Mouse (Mus musculus): ENCODE data around the gene Ttc28. TPM values are rescaled to one million over a fixed set of nuclear protein-coding genes. Genes with fewer than 3 reads are reported as not detected.

Gene Ttc28
- polyA plus RNA-seq, 1 experiment from 2014 or later: 14.5 TPM

DNA sequence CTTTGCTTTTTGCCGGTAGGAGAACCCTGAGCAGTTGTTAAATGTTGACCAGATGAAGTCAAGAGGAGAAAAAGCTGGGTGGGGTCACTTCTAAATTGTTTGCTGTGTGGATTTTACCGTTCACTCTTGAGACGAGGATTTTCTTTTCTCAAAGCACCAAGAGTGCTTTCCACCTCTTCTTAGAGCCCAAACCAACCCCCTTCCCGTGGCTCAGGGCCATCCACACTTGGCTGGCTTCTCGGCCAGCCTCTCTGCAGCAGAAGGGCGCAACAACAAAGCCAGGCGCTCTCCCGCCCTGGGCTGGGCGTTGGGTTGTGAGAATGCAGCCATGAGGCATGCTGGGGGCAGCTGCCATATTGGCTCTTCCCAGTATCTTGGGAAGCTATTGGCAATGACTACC, 170.5 kb downstream of the Ttc28 start:
- no peak overlapping the region for H3K4me3 ChIP-seq
- H3K4me1 ChIP-seq (replicated peaks): peaks cover 53% of the 10 kb centered on the region
- no peaks in the 10 kb centered on the region for H3K9me3 ChIP-seq
- no peak for DNase-seq (ENCODE audit: low spot score)
- H3K27me3 ChIP-seq (ENCODE audit: insufficient read depth, poor library complexity, severe bottlenecking): no peaks in the 10 kb centered on the region
- no peak overlapping the region for H3K27ac ChIP-seq
- no peaks in the 10 kb centered on the region for H3K36me3 ChIP-seq
- WGBS: 87% methylated on average over 9 of the region's 9 CpGs

DNA sequence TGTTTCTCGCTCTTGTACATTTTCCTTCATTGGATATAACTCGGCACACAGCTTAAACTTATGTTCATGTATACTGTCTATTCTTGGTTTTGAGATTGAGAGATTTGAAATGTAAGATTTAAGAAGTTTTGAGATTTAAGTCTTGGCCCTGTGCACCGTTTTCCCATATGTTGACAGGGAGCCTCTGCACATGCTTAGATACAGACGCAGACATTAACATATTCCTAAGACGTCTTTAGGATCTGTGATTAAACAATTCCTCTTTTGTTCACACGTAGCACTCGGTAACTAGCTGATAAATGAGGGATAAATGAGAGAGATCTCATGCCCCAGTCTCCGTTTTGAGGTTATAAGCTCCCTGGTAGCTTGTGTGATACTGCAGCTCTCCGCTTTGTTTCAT, 174.8 kb downstream of the Ttc28 start:
- Histone ChIP-seq H3K4me3 (no peak overlapping the region), H3K27me3 (ENCODE audit: insufficient read depth, poor library complexity, severe bottlenecking) (no peaks in the 10 kb centered on the region), H3K4me1 (replicated peaks) (peaks cover 63% of the 10 kb centered on the region), H3K9me3 (no peaks in the 10 kb centered on the region), H3K36me3 (no peaks in the 10 kb centered on the region), H3K27ac (peak overlapping the region; percentile 62)
- DNase-seq (ENCODE audit: low spot score): no peak
- WGBS: 74% methylated on average over 9 of the region's 9 CpGs

DNA sequence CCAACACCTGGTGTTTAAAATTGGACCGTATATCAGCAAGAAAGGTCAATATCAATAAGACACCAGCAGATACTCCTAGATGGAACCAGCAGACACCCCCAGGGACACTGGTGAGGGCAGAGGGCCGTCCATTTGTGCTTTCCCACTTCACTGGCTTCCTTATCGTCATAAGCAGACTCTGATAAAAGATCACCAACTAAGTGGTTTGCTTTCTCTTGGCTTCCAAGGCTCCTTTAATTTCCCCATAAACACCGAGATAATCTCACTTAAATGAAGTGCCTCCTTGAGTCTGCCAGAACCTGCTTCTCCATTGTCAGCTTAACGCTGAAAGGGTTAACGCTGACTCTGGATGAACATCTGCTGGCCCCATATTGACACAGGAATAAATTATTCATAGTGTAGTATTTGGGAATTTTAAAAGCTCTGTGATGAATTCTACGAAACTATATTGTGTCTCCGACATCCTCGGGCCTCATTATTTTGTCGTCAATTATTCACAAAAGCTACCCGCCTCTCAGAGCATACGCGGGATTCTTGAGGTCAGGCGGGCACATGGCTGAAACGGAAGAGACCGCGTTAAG, 175.3 kb downstream of the Ttc28 start:
- Histone ChIP-seq H3K9me3 (no peaks in the 10 kb centered on the region), H3K4me3 (peak overlapping the region; percentile 9; the same call in 1 of the 2 replicates), H3K27me3 (ENCODE audit: insufficient read depth, poor library complexity, severe bottlenecking) (no peaks in the 10 kb centered on the region), H3K36me3 (no peaks in the 10 kb centered on the region), H3K27ac (peak overlapping the region; percentile 83), H3K4me1 (replicated peaks) (peaks cover 65% of the 10 kb centered on the region)
- DNase-seq (ENCODE audit: low spot score): no peak
- WGBS: 55% methylated on average over 17 of the region's 17 CpGs

DNA sequence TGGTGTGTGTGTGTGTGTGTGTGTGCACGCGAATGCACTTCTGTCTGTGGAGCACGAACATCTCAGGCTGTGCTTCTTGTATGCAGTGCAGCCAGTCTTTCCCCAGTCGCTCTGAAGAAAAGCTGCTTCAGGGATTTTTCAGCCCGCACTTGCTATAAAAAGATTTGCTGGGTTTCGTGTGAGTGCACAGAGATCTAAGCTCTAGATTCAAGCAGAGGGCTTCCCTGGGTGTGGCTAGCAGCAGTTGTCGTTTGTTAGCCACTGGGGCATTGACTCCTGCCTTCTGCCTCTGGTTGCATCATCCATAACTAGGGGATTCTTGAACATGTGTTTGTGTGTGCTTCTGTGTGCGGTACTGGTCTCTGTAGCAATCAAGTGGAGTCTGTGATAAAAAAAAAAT, 175.9 kb downstream of the Ttc28 start:
- Histone ChIP-seq H3K27ac (peak overlapping the region; percentile 83), H3K36me3 (no peaks in the 10 kb centered on the region), H3K9me3 (no peaks in the 10 kb centered on the region), H3K27me3 (ENCODE audit: insufficient read depth, poor library complexity, severe bottlenecking) (no peaks in the 10 kb centered on the region), H3K4me3 (peak overlapping the region; percentile 9; the same call in 1 of the 2 replicates), H3K4me1 (replicated peaks) (peaks cover 69% of the 10 kb centered on the region)
- DNase-seq (ENCODE audit: low spot score): no peak
- 70% methylated on average over 8 of the region's 8 CpGs for WGBS

DNA sequence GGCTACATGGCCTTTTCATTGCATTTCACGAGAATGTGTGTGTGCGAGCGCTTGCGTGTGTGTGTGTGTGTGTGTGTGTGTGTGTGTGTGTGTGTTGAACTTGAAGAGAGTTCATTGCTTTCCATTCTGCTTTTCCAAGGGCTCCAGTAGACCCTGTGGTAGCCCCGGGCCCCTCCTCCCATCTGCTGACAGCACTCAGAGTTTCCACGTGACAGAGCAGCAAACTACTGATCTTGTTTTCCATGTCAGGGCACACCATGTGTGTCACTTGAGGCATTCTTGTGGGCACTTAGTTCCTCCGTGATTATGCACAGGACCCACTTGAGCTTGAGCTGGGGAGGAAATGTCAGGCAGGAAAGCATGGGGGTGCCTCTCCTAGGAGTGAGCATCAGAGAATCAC, 177.5 kb downstream of the Ttc28 start:
- DNase-seq (ENCODE audit: low spot score): peak; percentile 31
- H3K4me1 ChIP-seq (replicated peaks): peaks cover 69% of the 10 kb centered on the region

DNA sequence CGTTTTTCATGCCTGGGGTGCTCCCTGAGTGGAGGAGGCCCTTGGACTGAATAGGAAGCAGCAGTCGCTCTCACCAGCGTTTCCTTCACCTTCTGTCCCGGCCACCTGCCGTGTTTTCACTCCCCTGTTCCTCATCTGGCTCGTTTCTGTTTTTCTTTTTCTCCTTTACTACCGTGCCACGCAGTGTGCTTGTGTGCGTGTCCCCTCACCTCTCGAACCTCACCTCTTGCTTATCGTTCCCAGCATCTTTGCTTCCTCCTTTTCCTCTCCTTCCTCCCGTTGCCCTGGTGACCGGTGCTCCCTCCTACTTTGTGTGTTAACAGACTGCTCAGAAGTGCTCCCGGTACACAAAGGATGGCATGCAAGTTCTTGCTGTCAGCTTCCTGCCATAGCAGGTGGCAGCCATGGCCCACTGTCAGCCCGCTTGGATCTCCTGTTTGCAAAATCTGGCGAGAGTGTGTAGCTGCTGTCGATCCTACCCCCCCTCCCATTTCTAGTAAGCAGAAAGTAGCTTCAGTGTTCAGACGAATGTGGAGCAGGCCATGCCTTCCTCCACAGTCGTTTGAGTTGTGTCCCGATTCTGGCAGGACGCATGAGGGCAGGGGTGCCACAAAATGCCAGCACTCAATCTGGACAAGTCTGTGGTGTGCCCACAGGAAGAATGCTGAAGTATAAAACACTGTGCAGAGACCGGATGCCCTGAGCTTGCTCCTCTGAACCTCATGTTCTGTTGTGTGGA, 179.0 kb downstream of the Ttc28 start:
- DNase-seq (ENCODE audit: low spot score): no peak
- Histone ChIP-seq H3K9me3 (no peaks in the 10 kb centered on the region), H3K4me1 (replicated peaks) (peaks cover 64% of the 10 kb centered on the region), H3K27me3 (ENCODE audit: insufficient read depth, poor library complexity, severe bottlenecking) (no peaks in the 10 kb centered on the region), H3K36me3 (no peaks in the 10 kb centered on the region), H3K27ac (peak overlapping the region; percentile 40; the same call in 1 of the 2 replicates), H3K4me3 (no peak overlapping the region)
- 74% methylated on average over 22 of the region's 22 CpGs for WGBS

More for the DNA sequence above, 177.5 kb downstream of the Ttc28 start:
- peak overlapping the region; percentile 13; the same call in 1 of the 2 replicates for H3K27ac ChIP-seq
- no peak overlapping the region for H3K4me3 ChIP-seq
- no peaks in the 10 kb centered on the region for H3K36me3 ChIP-seq
- 69% methylated on average over 7 of the region's 7 CpGs for WGBS
- H3K9me3 ChIP-seq: no peaks in the 10 kb centered on the region
- no peaks in the 10 kb centered on the region for H3K27me3 ChIP-seq (ENCODE audit: insufficient read depth, poor library complexity, severe bottlenecking)

DNA sequence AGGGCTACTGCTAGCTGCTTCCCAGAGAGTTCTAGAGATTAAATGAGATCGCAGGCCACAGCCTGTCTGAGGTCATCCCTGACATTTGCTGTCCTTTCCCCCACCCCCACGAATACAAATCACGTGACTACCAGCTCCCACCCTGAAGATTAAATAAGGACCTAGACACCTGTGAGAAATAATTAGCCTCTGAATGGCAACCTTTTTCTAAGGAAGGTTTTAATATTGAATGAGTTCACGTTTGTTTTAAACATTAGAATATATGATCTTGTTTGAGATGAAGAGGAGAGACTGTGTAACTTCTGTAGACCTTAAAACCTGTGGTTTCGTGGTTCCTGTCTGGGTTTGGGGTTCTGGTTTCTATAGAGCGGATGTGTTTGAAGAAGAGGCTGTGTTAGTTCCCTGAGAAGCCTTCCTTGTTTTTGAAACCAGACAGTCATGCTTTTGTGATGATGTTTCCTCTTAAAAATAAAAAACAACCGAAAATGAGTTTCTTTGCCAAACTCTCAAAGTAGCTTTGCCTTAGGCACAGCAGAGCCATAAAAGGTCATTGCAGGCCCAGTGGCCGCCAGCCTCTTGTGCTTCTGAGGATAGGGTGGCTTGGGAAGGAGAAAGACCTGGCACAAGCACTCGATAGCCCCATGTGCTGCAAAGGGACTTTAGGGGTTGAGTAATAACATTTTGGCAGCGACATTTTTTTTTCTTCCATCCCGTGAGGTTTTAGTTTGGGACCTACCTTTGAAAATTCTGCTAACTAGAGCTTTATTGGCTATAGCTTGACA, 179.7 kb downstream of the Ttc28 start:
- H3K4me3 ChIP-seq: no peak overlapping the region
- no peak for DNase-seq (ENCODE audit: low spot score)
- H3K27ac ChIP-seq: peak overlapping the region; percentile 40; the same call in 1 of the 2 replicates
- WGBS: 81% methylated on average over 11 of the region's 11 CpGs
- no peaks in the 10 kb centered on the region for H3K36me3 ChIP-seq
- no peaks in the 10 kb centered on the region for H3K9me3 ChIP-seq
- peaks cover 57% of the 10 kb centered on the region for H3K4me1 ChIP-seq (replicated peaks)
- H3K27me3 ChIP-seq (ENCODE audit: insufficient read depth, poor library complexity, severe bottlenecking): no peaks in the 10 kb centered on the region

DNA sequence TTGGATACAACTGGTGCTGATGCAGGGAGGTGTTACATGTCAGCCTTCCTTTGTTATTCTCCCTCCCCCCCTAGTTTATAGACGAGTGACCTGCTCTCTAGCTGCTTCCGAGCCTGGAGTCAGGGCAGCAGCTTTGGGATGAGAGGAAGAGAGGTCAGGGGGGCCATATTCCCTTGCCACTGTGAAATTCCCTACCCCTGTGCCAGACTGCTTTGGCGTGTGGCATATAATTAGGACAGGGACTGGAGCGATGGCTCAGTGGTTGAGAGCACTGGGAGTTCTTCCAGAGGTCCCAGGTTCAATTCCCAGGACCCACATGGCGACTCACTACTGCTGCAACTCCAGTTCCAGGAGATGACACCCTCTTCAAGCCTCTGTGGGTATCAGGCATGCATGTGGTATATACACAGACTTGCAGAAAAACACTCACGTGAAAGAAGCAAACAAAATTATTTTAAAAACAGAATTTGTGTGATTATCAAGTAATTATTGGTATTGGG, 180.7 kb downstream of the Ttc28 start:
- no peak for DNase-seq (ENCODE audit: low spot score)
- no peak overlapping the region for H3K4me3 ChIP-seq
- H3K4me1 ChIP-seq (replicated peaks): peaks cover 51% of the 10 kb centered on the region
- H3K27ac ChIP-seq: no peak overlapping the region
- no peaks in the 10 kb centered on the region for H3K36me3 ChIP-seq
- no peaks in the 10 kb centered on the region for H3K27me3 ChIP-seq (ENCODE audit: insufficient read depth, poor library complexity, severe bottlenecking)
- no peaks in the 10 kb centered on the region for H3K9me3 ChIP-seq
- WGBS: 71% methylated on average over 6 of the region's 6 CpGs

DNA sequence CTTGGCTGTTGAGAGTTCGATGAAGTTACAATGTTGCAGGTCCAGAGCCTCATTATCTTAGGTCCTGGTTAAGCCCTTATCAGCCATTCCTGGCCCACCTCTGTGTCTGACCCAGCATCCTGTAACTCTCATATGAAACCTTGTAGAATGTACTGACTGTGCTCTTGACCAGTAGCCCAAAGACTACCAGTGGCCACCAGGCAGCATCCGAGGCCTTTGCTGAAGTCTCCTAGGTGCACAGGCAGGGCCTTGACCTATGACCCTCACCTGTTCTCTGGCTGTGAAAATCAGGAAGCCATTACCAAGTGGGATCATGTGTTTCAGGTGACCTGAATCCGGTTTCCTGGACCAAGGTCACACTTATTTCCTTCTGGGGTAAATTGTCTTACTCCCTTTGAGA, 183.6 kb downstream of the Ttc28 start:
- no peaks in the 10 kb centered on the region for H3K27me3 ChIP-seq (ENCODE audit: insufficient read depth, poor library complexity, severe bottlenecking)
- no peaks in the 10 kb centered on the region for H3K36me3 ChIP-seq
- peaks cover 36% of the 10 kb centered on the region for H3K4me1 ChIP-seq (replicated peaks)
- no peak for DNase-seq (ENCODE audit: low spot score)
- H3K9me3 ChIP-seq: no peaks in the 10 kb centered on the region
- 81% methylated on average over 3 of the region's 3 CpGs for WGBS
- H3K27ac ChIP-seq: no peak overlapping the region
- no peak overlapping the region for H3K4me3 ChIP-seq

DNA sequence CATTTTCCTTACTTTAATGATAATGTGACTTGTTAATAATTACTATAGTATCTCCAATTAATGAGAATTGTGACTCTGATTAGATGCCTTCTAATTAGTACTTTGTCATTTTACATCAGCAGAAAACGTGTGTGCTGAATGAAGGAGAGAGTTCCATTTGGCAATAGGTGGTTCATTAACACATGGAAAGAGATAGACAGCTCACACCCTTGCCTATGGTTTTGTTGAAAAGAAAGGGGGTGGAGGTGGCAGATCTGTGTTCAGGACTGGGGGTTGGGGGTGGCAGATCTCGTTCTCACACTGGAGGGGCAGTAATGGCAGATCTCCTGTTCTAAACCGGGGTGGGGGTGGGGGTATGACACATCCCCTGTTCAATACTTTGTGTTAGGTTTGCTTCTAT, 184.4 kb downstream of the Ttc28 start:
- Histone ChIP-seq H3K36me3 (no peaks in the 10 kb centered on the region), H3K9me3 (no peaks in the 10 kb centered on the region), H3K4me3 (no peak overlapping the region), H3K4me1 (replicated peaks) (peaks cover 27% of the 10 kb centered on the region), H3K27me3 (ENCODE audit: insufficient read depth, poor library complexity, severe bottlenecking) (no peaks in the 10 kb centered on the region), H3K27ac (no peak overlapping the region)
- DNase-seq (ENCODE audit: low spot score): no peak
- WGBS: 73% methylated on average over 3 of the region's 3 CpGs

DNA sequence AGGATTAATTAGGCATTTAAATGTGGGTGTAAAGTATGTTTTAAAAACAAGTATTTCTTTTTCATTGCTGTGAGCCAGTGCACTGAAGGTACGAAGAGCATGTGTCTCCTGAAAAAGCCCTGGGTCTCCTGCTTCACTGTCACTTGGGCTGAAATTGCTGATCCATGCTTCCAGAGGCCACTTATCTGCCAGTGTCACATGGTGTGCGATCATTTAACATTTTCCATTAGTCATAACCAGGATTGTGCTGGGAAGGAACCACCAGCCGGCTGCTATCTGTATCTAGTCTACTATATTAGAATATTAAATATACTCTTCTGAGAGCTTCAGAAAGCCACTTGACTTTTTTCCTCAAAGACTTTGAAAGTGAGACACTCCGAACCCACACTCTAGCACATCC, 186.2 kb downstream of the Ttc28 start:
- Histone ChIP-seq H3K36me3 (no peaks in the 10 kb centered on the region), H3K27ac (no peak overlapping the region), H3K4me3 (no peak overlapping the region), H3K9me3 (no peaks in the 10 kb centered on the region), H3K4me1 (replicated peaks) (peaks cover 22% of the 10 kb centered on the region), H3K27me3 (ENCODE audit: insufficient read depth, poor library complexity, severe bottlenecking) (no peaks in the 10 kb centered on the region)
- WGBS: 88% methylated on average over 4 of the region's 4 CpGs
- no peak for DNase-seq (ENCODE audit: low spot score)

DNA sequence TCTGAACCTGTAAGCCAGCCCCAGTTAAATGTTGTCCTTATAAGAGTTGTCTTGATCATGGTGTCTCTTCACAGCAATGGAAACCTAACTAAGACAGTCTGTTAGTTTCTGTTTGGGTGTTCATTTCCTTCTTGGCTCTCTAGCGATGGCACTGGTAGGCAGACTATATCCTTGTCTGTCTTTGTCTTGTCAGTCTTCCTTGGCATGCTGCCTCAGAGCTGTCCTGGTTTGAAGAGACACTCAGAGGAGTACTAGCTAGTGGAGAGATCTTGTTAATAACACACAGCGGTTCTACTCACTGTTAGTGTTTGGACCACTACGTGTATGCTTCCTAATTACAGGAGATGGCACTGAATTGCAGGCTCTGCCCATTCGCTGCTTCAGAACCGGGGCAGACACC, 189.9 kb downstream of the Ttc28 start:
- DNase-seq (ENCODE audit: low spot score): no peak
- peaks cover 35% of the 10 kb centered on the region for H3K4me1 ChIP-seq (replicated peaks)
- 94% methylated on average over 5 of the region's 5 CpGs for WGBS
- no peak overlapping the region for H3K27ac ChIP-seq
- H3K36me3 ChIP-seq: no peaks in the 10 kb centered on the region
- no peak overlapping the region for H3K4me3 ChIP-seq
- H3K9me3 ChIP-seq: peaks cover 5% of the 10 kb centered on the region; the same call in 1 of the 2 replicates
- H3K27me3 ChIP-seq (ENCODE audit: insufficient read depth, poor library complexity, severe bottlenecking): no peaks in the 10 kb centered on the region

DNA sequence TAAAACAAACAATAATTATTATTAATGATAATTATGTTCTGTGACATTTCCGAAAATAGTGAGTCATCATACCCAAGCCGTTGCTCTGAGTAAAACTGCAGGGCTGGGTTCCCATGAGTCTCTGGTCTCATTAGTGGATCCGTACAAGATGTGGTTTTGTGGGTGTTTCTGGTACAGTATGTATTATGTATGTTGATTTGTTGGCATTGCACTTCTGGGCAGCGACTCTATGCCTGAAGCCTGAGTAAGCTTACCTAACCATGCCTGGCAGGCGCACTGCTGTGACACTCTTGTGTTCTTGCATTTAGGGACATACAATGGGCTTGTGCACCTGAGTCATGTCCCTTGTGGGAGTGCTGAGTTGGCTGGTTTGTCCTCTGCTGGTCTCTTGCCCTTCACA, 190.3 kb downstream of the Ttc28 start:
- no peak overlapping the region for H3K4me3 ChIP-seq
- no peak overlapping the region for H3K27ac ChIP-seq
- H3K4me1 ChIP-seq (replicated peaks): peaks cover 32% of the 10 kb centered on the region
- no peaks in the 10 kb centered on the region for H3K27me3 ChIP-seq (ENCODE audit: insufficient read depth, poor library complexity, severe bottlenecking)
- H3K36me3 ChIP-seq: no peaks in the 10 kb centered on the region
- no peak for DNase-seq (ENCODE audit: low spot score)
- peaks cover 5% of the 10 kb centered on the region; the same call in 1 of the 2 replicates for H3K9me3 ChIP-seq
- WGBS: 96% methylated on average over 5 of the region's 5 CpGs
